Mouse (Mus musculus): ENCODE data around the gene Vamp8. TPM values are rescaled to one million over a fixed set of nuclear protein-coding genes. Genes with fewer than 3 reads are reported as not detected.

The Vamp8 gene
- 230 and 268 TPM in 2 replicates for total RNA-seq (2017)

DNA sequence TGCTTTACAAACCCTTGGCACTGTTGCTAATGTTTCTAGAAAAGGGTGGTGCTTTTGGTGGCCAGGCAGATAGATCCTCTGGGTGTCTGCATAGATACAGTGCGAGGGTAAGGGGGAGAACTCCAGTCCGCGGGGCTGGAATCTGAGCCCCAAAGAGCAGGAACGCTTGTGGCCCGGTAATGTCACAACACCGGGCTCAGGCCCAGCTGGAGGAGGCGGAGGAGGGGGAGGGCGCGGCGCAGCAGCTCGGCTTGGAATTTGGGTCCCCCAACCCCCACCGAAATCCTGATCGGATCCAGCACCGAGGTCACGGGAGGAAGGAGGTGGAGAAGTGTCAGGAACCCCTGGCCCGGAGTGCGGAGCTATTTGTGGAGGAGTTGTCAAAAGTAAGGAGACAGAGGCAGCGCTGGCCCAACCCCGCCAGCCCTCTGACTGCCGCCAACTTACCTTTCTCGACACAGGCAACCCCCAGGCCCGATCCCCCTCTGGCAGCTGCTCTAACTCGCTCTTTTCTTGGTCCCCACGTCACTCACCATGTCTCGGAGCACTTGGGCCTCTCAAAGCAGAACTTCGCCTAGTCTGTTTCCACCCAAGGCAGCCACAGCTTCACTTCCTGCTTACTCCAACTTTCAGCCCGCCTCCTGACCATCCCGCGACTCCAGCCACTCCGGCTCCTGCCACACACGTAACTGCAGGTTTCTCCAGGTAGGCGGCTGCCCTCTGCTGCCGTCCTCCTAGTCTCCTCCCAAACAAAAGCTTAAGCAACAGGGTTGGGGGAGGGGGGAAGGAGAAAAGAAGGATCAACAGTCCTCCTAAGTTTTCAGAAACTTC, at the start of gene Vamp8:
Gene Vamp8, minus strand, starts transcription at position 763 of the 831 bp plus-strand sequence.
- ATAC-seq (ENCODE audit: extremely low read depth, insufficient number of reproducible peaks, low FRiP score, poor library complexity, severe bottlenecking), result peak; percentile 74

DNA sequence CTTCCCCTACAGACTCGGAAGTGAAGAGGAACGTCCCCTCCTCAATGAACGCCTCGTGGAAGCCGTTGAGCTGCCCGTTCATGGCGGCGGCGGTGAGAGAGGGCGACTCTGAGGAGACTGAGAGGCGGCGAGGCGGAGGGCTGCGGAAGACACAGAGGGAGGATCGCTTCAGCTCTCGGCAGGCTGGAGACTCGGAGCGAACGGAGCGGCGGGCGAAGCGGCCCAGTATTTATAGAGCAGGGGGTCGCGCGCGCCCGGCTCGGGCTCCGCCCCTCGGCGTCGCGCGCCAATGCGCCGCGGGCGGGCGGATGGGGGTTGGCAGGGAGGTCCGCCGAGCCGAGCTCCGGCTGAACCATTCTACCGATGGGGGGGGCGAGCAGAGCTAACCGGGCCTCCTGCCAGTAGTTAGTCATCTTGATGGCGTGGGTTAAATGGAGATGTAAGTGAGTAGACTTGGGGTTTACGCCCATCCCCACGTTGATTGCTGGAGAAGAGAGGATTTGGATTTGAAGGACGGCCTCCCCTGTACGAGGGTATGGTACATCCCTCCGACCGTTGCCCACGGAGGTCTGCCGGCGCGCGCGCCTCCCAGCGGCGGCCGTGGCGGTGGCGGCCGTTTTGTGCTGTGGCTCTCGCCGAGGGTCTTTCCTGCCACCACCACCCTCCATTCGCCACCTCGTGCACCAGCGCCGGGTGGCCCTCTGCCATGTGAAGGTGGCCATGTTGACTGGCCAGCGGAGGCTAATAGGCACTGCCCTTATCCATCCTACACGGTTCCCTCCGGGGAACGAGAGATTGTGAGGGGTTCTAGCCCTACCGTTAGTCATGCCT, 49.1 kb upstream of the Vamp8 start, which contains the start of gene Mat2a:
Gene Mat2a, minus strand, starts transcription at position 204 of the 831 bp plus-strand sequence.
- ATAC-seq (ENCODE audit: extremely low read depth, insufficient number of reproducible peaks, low FRiP score, poor library complexity, severe bottlenecking), result peak; percentile 65

DNA sequence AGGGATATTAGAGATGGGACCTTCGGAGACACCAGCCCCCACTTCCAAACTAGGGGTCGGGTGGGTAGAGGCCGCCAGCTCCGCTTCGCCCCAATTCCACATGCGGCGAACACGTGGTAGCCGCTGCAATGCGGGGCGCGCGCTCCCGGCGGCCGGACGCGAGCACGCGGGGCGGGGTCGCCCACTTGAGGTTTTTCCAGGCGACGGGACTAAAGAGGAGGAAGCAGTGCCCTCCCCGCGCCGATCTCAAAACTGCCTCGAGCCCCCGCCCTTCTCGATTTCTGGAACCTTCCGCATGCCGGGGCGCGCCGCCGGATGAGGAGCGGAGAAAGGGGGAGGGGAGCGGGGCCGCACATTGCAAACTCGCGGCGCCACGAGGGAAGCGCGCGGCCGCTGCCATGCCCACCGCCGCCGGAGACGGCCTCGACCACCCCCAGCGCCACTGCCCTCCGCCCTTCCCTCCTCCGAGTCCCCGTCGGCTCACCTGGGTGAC, 48.4 kb upstream of the Vamp8 start:
- ATAC-seq (ENCODE audit: extremely low read depth, insufficient number of reproducible peaks, low FRiP score, poor library complexity, severe bottlenecking), result peak; percentile 54

DNA sequence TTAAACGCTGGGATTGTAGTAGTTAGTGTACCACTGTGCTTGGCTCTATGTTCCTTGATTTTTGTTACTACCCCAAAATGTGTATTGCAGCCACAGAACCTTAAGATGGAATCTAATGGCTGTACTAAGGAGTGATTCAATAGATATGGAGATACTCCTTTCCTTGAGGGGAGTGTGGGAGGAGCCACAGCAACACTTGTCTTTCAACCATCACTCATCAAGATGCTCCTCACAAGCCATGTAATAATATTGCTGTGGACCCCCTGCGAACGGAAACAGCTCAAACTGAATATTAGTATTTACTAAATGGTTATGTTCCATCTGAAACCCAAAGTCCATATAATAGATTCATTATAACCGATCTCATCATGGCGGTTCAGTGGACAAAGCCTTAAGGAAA, 47.7 kb upstream of the Vamp8 start:
- ATAC-seq (ENCODE audit: extremely low read depth, insufficient number of reproducible peaks, low FRiP score, poor library complexity, severe bottlenecking), result no peak

- no peak for ATAC-seq (ENCODE audit: extremely low read depth, insufficient number of reproducible peaks, low FRiP score, poor library complexity, severe bottlenecking)
Observed at GRCm38 (mm10) chr6:72432153-72432552, 41.6 kb upstream of the Vamp8 start.

DNA sequence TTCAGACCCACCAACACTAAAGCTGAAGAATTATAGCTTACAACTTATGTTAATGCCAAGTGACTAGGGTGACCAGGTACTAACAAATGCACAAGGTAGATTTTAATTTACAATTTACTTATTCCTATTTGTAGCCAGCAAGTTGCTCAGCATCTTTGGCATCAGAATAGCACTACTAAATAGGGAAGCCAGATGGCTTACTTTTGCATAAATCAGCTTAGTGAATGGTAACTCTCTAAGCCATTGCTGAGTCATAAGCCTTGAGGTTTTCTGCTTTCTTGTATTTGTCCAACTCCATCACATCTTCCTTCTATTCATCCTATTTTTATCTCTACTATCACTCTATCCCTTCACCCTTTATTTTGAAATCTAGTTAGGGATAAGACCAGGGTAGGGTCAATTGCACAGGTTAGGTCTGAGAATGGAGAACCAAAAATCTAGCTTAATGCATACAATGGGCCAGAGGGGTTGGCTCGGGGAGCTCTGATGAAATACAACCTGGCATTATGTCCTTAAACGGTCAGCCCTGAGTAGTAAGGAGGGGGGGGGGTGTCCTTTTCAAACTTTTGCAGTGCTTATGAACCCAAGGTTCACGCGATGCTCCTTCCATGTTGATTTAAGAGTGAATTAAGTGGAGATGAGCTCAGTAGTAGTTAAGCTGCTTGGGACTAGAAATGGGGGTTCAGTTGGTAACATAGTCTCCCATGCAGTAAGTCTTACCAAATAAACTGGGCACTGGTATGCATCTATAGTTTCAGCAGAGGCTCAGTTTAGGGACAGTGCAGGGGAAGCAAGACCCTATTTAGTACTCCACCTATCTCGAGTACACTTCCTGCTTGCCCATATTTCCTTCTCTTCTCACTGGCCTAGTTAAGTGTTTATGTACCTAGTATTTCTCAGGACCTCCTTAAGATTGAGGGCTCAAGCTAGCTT, 40.8 kb upstream of the Vamp8 start:
- ATAC-seq (ENCODE audit: extremely low read depth, insufficient number of reproducible peaks, low FRiP score, poor library complexity, severe bottlenecking), result no peak

DNA sequence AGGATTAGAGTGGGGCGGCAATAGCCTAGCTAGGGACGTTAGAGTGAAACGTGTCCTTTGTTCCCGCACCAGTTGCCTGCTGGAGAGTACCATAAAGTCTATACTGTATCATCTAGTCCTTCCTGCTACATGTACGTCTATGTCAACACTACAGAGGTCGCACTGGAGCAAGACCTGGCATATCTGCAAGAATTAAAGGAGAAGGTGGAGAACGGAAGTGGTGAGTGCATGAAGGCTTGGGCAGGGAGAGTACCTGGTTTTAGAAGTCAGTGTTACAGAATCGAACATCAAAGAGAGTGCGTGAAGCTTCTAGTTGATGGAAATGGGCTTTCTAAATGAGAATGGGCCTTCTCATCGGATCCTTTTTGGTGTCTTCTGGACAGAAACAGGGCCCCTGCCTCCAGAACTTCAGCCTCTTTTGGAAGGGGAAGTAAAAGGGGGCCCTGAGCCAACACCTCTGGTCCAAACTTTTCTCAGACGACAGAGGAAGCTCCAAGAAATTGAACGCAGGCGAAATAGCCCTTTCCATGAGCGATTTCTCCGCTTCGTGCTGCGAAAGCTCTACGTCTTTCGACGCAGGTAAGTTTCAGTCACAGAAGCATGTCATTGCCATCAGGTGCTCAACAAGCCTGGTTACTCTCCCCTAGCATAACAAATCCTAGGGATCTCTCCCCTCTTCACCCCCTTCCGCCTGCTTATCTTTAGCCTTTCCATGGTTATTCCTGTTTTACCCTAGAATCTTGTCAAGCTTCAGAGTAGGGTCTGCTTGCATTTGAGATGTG, 38.7 kb upstream of the Vamp8 start:
- no peak for ATAC-seq (ENCODE audit: extremely low read depth, insufficient number of reproducible peaks, low FRiP score, poor library complexity, severe bottlenecking)

- peak; percentile 85 for ATAC-seq (ENCODE audit: extremely low read depth, insufficient number of reproducible peaks, low FRiP score, poor library complexity, severe bottlenecking)
Observed at GRCm38 (mm10) chr6:72428036-72428435, 37.5 kb upstream of the Vamp8 start.

GRCm38 (mm10) chr6:72425646-72426045, 35.1 kb upstream of the Vamp8 start:
- ATAC-seq (ENCODE audit: extremely low read depth, insufficient number of reproducible peaks, low FRiP score, poor library complexity, severe bottlenecking), result no peak

DNA sequence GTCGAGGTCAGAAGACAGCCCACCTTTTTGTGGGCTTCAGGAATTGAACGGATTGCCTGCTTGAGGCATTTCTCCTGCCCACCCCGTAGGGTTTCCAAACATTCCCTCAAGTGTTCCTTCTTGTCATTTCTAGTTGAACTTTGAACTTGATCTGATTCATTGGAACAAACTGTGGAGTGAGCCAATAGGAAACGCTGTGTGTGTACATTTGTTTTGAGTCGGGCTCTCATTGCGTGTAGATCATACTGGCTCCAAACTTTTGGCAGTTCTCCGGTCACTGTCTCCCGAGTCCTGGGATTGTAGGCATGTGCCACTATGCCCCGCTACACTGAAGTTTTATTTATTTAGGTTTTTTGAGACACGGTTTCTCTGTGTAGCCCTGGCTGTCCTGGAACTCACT, 30.4 kb upstream of the Vamp8 start:
- ATAC-seq (ENCODE audit: extremely low read depth, insufficient number of reproducible peaks, low FRiP score, poor library complexity, severe bottlenecking), result no peak

DNA sequence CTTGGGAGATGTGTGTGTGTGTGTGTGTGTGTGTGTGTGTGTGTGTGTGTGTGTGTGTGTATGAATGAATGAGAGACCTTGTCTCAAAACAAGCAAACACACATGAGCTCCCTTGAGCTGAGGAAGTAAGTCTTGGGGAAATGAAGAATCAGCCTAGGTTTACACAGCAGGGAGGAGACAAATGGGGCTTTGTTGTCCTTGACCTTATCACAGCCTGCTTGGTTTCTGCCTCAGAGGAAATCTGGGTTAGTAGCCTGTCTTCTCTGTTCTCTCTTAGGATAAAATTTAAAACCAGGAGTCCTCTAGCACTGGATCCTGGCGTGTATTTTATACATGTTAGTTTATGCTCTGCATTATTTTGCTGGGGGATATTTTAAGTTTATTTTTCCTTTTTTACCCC, 29.3 kb upstream of the Vamp8 start:
- no peak for ATAC-seq (ENCODE audit: extremely low read depth, insufficient number of reproducible peaks, low FRiP score, poor library complexity, severe bottlenecking)

DNA sequence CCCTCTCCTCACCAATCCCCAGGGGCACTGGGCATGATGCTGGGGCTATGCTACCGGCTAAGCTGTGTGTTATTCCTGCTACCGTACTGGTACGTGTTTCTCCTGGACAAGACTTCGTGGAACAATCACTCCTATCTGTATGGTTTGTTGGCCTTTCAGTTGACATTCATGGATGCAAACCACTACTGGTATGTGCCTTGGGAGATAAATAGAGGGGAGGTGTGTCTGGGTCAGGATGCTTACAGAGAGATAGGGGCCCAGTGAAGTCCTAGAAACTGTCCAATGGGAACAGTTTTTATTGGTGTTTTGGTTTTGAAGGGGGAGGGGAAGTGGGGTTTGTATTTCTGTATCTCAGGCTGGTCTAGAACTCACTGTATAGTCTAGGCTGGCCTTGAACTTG, 27.8 kb upstream of the Vamp8 start:
- no peak for ATAC-seq (ENCODE audit: extremely low read depth, insufficient number of reproducible peaks, low FRiP score, poor library complexity, severe bottlenecking)

DNA sequence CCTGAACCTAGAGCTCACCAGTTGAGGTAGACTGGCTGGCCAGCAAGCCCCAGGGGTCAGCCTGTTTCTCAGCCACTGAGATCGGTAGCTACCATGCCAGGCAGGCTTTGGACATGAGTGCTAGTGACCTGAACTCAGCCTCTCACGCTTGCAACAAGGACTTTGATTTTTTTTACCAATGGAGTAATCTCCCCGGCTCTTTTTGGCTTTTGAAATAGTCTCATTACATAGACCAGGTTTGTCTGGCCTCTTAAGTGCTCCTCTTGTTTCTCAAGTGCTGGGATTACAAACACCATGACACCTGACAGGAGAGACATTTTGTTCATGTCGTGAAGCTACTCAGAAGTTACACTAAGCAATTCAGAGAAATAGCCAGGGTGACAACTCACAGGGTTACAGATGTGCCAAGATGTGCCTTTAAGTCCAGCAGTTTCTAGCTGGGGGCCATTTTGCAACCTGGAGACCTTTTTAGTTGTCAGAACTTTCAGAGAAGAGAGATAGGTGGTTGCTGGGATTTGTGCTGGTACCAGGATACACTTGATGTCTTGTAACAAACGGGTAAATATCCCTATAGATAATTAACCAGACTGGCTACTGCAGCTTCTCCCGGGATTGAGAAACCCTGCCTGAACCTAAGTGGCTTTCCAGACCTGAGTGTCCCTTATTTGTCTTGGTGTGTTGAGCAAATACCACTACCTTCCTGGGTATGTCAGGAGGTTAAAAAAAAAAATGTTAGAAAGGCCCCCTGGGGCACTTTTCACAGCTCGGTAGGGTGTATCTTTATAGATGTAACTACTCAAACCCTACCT, 25.7 kb upstream of the Vamp8 start:
- no peak for ATAC-seq (ENCODE audit: extremely low read depth, insufficient number of reproducible peaks, low FRiP score, poor library complexity, severe bottlenecking)

GRCm38 (mm10) chr6:72415181-72415580, 24.7 kb upstream of the Vamp8 start:
- no peak for ATAC-seq (ENCODE audit: extremely low read depth, insufficient number of reproducible peaks, low FRiP score, poor library complexity, severe bottlenecking)

- peak; percentile 96 for ATAC-seq (ENCODE audit: extremely low read depth, insufficient number of reproducible peaks, low FRiP score, poor library complexity, severe bottlenecking)
Observed at GRCm38 (mm10) chr6:72414076-72414756, 23.7 kb upstream of the Vamp8 start, which contains the start of gene Ggcx. TSS of gene Ggcx (plus strand) at chr6:72414308.

- no peak for ATAC-seq (ENCODE audit: extremely low read depth, insufficient number of reproducible peaks, low FRiP score, poor library complexity, severe bottlenecking)
Observed at GRCm38 (mm10) chr6:72410518-72410917, 20.0 kb upstream of the Vamp8 start.

GRCm38 (mm10) chr6:72410003-72410402, 19.5 kb upstream of the Vamp8 start:
- no peak for ATAC-seq (ENCODE audit: extremely low read depth, insufficient number of reproducible peaks, low FRiP score, poor library complexity, severe bottlenecking)
